Mouse (Mus musculus) liver, adult 2 months (tissue): ENCODE measurements around the gene Adra1d.

ENCODE experiments used
- CTCF ChIP-seq: fragments of 200-500 bp; IDR thresholded peaks from 2 replicates; pipeline ENCODE4 v1.5.1; 2011; ENCODE audit warnings: low read depth, low read length, control low read depth
- POLR2A ChIP-seq: fragments of 200-500 bp; IDR thresholded peaks from 2 replicates; pipeline ENCODE4 v1.6.1; 2011; ENCODE audit warnings: low read length, control low read depth; ENCODE audit not compliant: insufficient read depth; ENCODE audit errors: extremely low read depth

DNA sequence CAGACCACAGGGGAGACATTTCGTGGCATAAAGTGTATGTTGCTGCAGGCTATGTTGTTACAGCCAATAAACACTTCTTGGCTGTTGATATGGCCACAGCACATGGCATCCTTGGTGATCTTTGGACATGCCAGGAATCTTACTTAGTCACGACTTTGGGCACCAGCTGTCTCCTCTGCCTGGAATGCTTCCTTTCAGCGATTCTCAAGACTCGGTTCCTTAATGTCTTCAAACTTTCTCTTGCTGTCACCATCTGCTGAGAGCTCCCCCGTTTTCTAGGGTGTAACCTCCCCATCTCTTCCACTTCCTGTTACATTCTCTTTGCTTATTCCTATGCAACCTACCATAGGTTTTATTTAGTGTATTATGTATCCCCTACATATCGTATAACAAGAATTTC is 22.3 kb downstream of the Adra1d start:
- TF ChIP-seq POLR2A (no peak), CTCF (no peak)
